Mouse (Mus musculus) forebrain, embryonic 14.5 days (tissue): Measurements from ENCODE around the gene Bnip2. TPM values are rescaled to one million over a fixed set of nuclear protein-coding genes. Genes with fewer than 3 reads are reported as not detected.
"Not testable (repeated sequence)": the region's sequence is repeated elsewhere in the genome, so short reads cannot be mapped to it uniquely, and the experiment has no call there.

Experiments used
- ATAC-seq: fragments of 200-750 bp; cut with Nextera tagmentation; 2 replicates; pipeline ENCODE4 v1.8.0; 2017; ENCODE audit warnings: mild to moderate bottlenecking, moderate library complexity
- DNase-seq: peaks from one replicate; pipeline ENCODE4 v3.0.0-alpha.2; 2015; ENCODE audit warnings: low spot score
- H3K27ac ChIP-seq: fragments of 300-500 bp; sonication (generic); 2 replicates; pipeline ENCODE4 v1.5.1; 2014; ENCODE audit warnings: low read depth, mild to moderate bottlenecking, control low read depth, low read length, moderate library complexity
- H3K27me3 ChIP-seq: fragments of 300-500 bp; sonication (generic); replicated peaks from 2 replicates; pipeline ENCODE4 v1.6.1; 2014; ENCODE audit warnings: low read length, control low read depth, mixed read lengths; ENCODE audit not compliant: control insufficient read depth, insufficient read depth
- H3K36me3 ChIP-seq: fragments of 300-500 bp; sonication (generic); 2 replicates; pipeline ENCODE4 v1.6.1; 2014; ENCODE audit warnings: low read length, control low read depth; ENCODE audit not compliant: control insufficient read depth, insufficient read depth
- H3K4me1 ChIP-seq: fragments of 300-500 bp; sonication (generic); 2 replicates; pipeline ENCODE4 v1.6.1; 2014; ENCODE audit warnings: antibody characterized with exemption, low read length, control low read depth; ENCODE audit not compliant: control insufficient read depth, insufficient read depth
- H3K4me2 ChIP-seq: fragments of 300-500 bp; sonication (generic); 2 replicates; pipeline ENCODE4 v1.6.1; 2014; ENCODE audit warnings: mild to moderate bottlenecking, control low read depth, low read length
- H3K4me3 ChIP-seq: fragments of 300-500 bp; sonication (generic); 2 replicates; pipeline ENCODE4 v1.5.1; 2014; ENCODE audit warnings: low read depth, low read length, control low read depth
- H3K9ac ChIP-seq: fragments of 300-500 bp; sonication (generic); 2 replicates; pipeline ENCODE4 v1.6.1; 2014; ENCODE audit warnings: mild to moderate bottlenecking, low read length, control low read depth, moderate library complexity
- H3K9me3 ChIP-seq: fragments of 300-500 bp; sonication (generic); replicated peaks from 2 replicates; pipeline ENCODE4 v1.6.1; 2016; ENCODE audit warnings: low read length, control low read depth, mixed read lengths; ENCODE audit not compliant: control insufficient read depth
- WGBS: fragments of 180-500 bp; shearing (Covaris S2); extraction: QIAGEN DNeasy Blood & Tissue Kit; methylation state at CpG from one replicate; pipeline ENCODE4 v1.1.7; 2014; 5-methylcytosine and 5-hydroxymethylcytosine counted together
- polyA plus RNA-seq: library from polyadenylated mRNA; unstranded; fragments of >200 nt; fragmentation: Nextera tagmentation; extraction: Ambion mirVana; gene quantifications from 2 replicates; pipeline ENCODE4 v1.2.1, GENCODE M21; 2014

The Bnip2 gene
- polyA plus RNA-seq, 1 experiment from 2014 or later, result 115 TPM

- Histone ChIP-seq H3K27ac (no peak overlapping the region), H3K4me3 (no peak overlapping the region), H3K9ac (no peak overlapping the region), H3K4me1 (no peaks in the 10 kb centered on the region), H3K36me3 (peaks cover 31% of the 10 kb centered on the region), H3K4me2 (no peak overlapping the region), H3K9me3 (no peaks in the 10 kb centered on the region), H3K27me3 (no peaks in the 10 kb centered on the region)
- DNase-seq (no peak), ATAC-seq (no peak)
- 74% methylated on average over 1 of the region's 1 CpGs for WGBS
Measured at GRCm38 (mm10) chr9:70021610-70022009, 32.3 kb downstream of the Bnip2 start.

GRCm38 (mm10) chr9:70022083-70022482 is 32.8 kb downstream of the Bnip2 start:
- Histone ChIP-seq H3K27me3 (no peaks in the 10 kb centered on the region), H3K4me3 (no peak overlapping the region), H3K9me3 (no peaks in the 10 kb centered on the region), H3K27ac (no peak overlapping the region), H3K36me3 (peaks cover 26% of the 10 kb centered on the region), H3K4me1 (no peaks in the 10 kb centered on the region), H3K4me2 (no peak overlapping the region), H3K9ac (no peak overlapping the region)
- WGBS, result 97% methylated on average over 4 of the region's 4 CpGs
- ATAC-seq (no peak), DNase-seq (no peak)

GRCm38 (mm10) chr9:70023615-70024014 is 34.3 kb downstream of the Bnip2 start:
- not testable (repeated sequence) for H3K9ac ChIP-seq, DNase-seq, H3K9me3 ChIP-seq, H3K27ac ChIP-seq, H3K4me1 ChIP-seq, H3K4me3 ChIP-seq, H3K27me3 ChIP-seq, H3K4me2 ChIP-seq, ATAC-seq
- H3K36me3 ChIP-seq, result peaks cover 24% of the 10 kb centered on the region
- 78% methylated on average over 1 of the region's 1 CpGs for WGBS

GRCm38 (mm10) chr9:70024648-70025047 is 35.4 kb downstream of the Bnip2 start:
- Histone ChIP-seq H3K4me3 (no peak overlapping the region), H3K4me1 (no peaks in the 10 kb centered on the region), H3K27me3 (no peaks in the 10 kb centered on the region), H3K36me3 (peaks cover 21% of the 10 kb centered on the region), H3K9me3 (no peaks in the 10 kb centered on the region), H3K9ac (no peak overlapping the region), H3K27ac (no peak overlapping the region), H3K4me2 (no peak overlapping the region)
- no peak for ATAC-seq
- DNase-seq, result no peak

- Histone ChIP-seq H3K4me3 (no peak overlapping the region), H3K27ac (no peak overlapping the region), H3K4me2 (no peak overlapping the region), H3K9ac (no peak overlapping the region), H3K4me1 (no peaks in the 10 kb centered on the region), H3K9me3 (no peaks in the 10 kb centered on the region), H3K36me3 (peaks cover 14% of the 10 kb centered on the region; the same call in 1 of the 2 replicates), H3K27me3 (no peaks in the 10 kb centered on the region)
- 90% methylated on average over 2 of the region's 2 CpGs for WGBS
- ATAC-seq (no peak), DNase-seq (no peak)
Measured at GRCm38 (mm10) chr9:70025365-70026012, 36.2 kb downstream of the Bnip2 start.

- no peak overlapping the region for H3K4me3 ChIP-seq
- no peaks in the 10 kb centered on the region for H3K9me3 ChIP-seq
- 84% methylated on average over 1 of the region's 1 CpGs for WGBS
Measured at GRCm38 (mm10) chr9:70032167-70032566, 42.9 kb downstream of the Bnip2 start.

GRCm38 (mm10) chr9:70033056-70033455 is 43.8 kb downstream of the Bnip2 start:
- Histone ChIP-seq H3K4me3 (no peak overlapping the region), H3K4me1 (no peaks in the 10 kb centered on the region), H3K4me2 (no peak overlapping the region), H3K9me3 (no peaks in the 10 kb centered on the region), H3K27ac (no peak overlapping the region), H3K9ac (no peak overlapping the region), H3K27me3 (no peaks in the 10 kb centered on the region), H3K36me3 (no peaks in the 10 kb centered on the region)
- ATAC-seq (no peak), DNase-seq (no peak)
- WGBS, result 76% methylated on average over 9 of the region's 9 CpGs

More at GRCm38 (mm10) chr9:70032167-70032566, 42.9 kb downstream of the Bnip2 start:
- Histone ChIP-seq H3K27ac (no peak overlapping the region), H3K27me3 (no peaks in the 10 kb centered on the region), H3K4me2 (no peak overlapping the region), H3K4me1 (no peaks in the 10 kb centered on the region), H3K36me3 (no peaks in the 10 kb centered on the region), H3K9ac (no peak overlapping the region)
- no peak for DNase-seq
- no peak for ATAC-seq

GRCm38 (mm10) chr9:70034702-70035101 is 45.4 kb downstream of the Bnip2 start:
- H3K36me3 ChIP-seq, result no peaks in the 10 kb centered on the region
- no peak overlapping the region for H3K27ac ChIP-seq
- no peak for DNase-seq
- H3K9ac ChIP-seq, result no peak overlapping the region
- no peaks in the 10 kb centered on the region for H3K9me3 ChIP-seq
- no peak overlapping the region for H3K4me2 ChIP-seq
- 88% methylated on average over 7 of the region's 7 CpGs for WGBS
- no peak overlapping the region for H3K4me3 ChIP-seq
- no peaks in the 10 kb centered on the region for H3K4me1 ChIP-seq
- ATAC-seq, result no peak
- H3K27me3 ChIP-seq, result no peaks in the 10 kb centered on the region

- no peak for DNase-seq
- WGBS, result 83% methylated on average over 4 of the region's 4 CpGs
- H3K27ac ChIP-seq, result no peak overlapping the region
Measured at GRCm38 (mm10) chr9:70036646-70037045, 47.4 kb downstream of the Bnip2 start.

More at GRCm38 (mm10) chr9:70036646-70037045, 47.4 kb downstream of the Bnip2 start:
- no peak overlapping the region for H3K4me2 ChIP-seq
- ATAC-seq, result no peak
- H3K4me3 ChIP-seq, result no peak overlapping the region
- H3K9me3 ChIP-seq, result no peaks in the 10 kb centered on the region
- H3K36me3 ChIP-seq, result no peaks in the 10 kb centered on the region
- no peaks in the 10 kb centered on the region for H3K4me1 ChIP-seq
- H3K27me3 ChIP-seq, result no peaks in the 10 kb centered on the region
- no peak overlapping the region for H3K9ac ChIP-seq
